8 mouse cellular contexts compared by ENCODE assay signal in genomic region chr5:3344081-3344631, GRCm38 (mm10). TPM values are rescaled to one million over a fixed set of nuclear protein-coding genes. Genes with fewer than 3 reads are reported as not detected.
DNase-seq lines count a peak whose midpoint lies in the region; ATAC-seq and TF ChIP-seq lines count a peak whose summit lies in the region.

No protein-coding gene starts in this region.

- peak overlapping the region; percentile 90 for H3K9ac ChIP-seq in heart, embryonic 12.5 days
- H3K9ac ChIP-seq in kidney, embryonic 16.5 days (replicated peaks; ENCODE audit: low read length) = peak overlapping the region; percentile 78
- H3K9ac ChIP-seq in liver, embryonic 12.5 days = peak overlapping the region; percentile 76

- peaks cover 89% of the 10 kb centered on the region for H3K79me2 ChIP-seq in C2C12 (ENCODE audit: control insufficient read depth, insufficient read depth)
- H3K79me2 ChIP-seq in myocyte (ENCODE audit: control insufficient read depth, insufficient read depth) = peaks cover 53% of the 10 kb centered on the region

- WGBS in heart, embryonic 12.5 days = under 1% methylated on average over 48 of the region's 58 CpGs
- WGBS in kidney, embryonic 16.5 days = under 1% methylated on average over 54 of the region's 58 CpGs
- under 1% methylated on average over 57 of the region's 58 CpGs for WGBS in liver, embryonic 12.5 days (ENCODE audit: insufficient replicate concordance)

- no peaks in the 10 kb centered on the region for H3K27me3 ChIP-seq in C2C12 (ENCODE audit: control insufficient read depth, insufficient read depth, insufficient read length)
- no peaks in the 10 kb centered on the region for H3K27me3 ChIP-seq in heart, embryonic 12.5 days (replicated peaks)
- H3K27me3 ChIP-seq in kidney, embryonic 16.5 days (ENCODE audit: insufficient read depth, low read length) = no peaks in the 10 kb centered on the region
- H3K27me3 ChIP-seq in liver, embryonic 12.5 days (replicated peaks) = peaks cover 12% of the 10 kb centered on the region
- no peaks in the 10 kb centered on the region for H3K27me3 ChIP-seq in myocyte (ENCODE audit: control insufficient read depth, insufficient read depth, insufficient read length)

- ATAC-seq in erythroblast, adult 5-6 weeks (replicated peaks; ENCODE audit: low FRiP score, poor library complexity, severe bottlenecking) = peak; percentile 87
- peak; percentile 73 for ATAC-seq in heart, embryonic 12.5 days (ENCODE audit: insufficient number of reproducible peaks, low FRiP score)
- peak; percentile 78 for ATAC-seq in kidney, embryonic 16.5 days (ENCODE audit: low FRiP score, low TSS enrichment)
- peak; percentile 80 for ATAC-seq in liver, embryonic 12.5 days

- H3ac ChIP-seq in C2C12 (ENCODE audit: control insufficient read depth, insufficient read length, low read depth) (peak overlapping the region; percentile 64), myocyte (ENCODE audit: control insufficient read depth, insufficient read length) (peak overlapping the region; percentile 74)

- H3K27ac ChIP-seq in bone marrow macrophage, adult 2 months (ENCODE audit: insufficient read depth, low read depth, low read length) = peak overlapping the region; percentile 86
- peak overlapping the region; percentile 88 for H3K27ac ChIP-seq in heart, embryonic 12.5 days (ENCODE audit: poor library complexity, severe bottlenecking)
- peak overlapping the region; percentile 74 for H3K27ac ChIP-seq in kidney, embryonic 16.5 days (ENCODE audit: low read length)
- peak overlapping the region; percentile 69 for H3K27ac ChIP-seq in liver, embryonic 12.5 days

- H3K79me3 ChIP-seq in C2C12 (ENCODE audit: low read depth) = peaks cover 71% of the 10 kb centered on the region

- peak; percentile 88 to 94 for DNase-seq in spleen, postnatal 4 days (ENCODE audit: low spot score in 2 of 2)

- peak overlapping the region; percentile 90 for H3K4me2 ChIP-seq in heart, embryonic 12.5 days
- peak overlapping the region; percentile 98 for H3K4me2 ChIP-seq in kidney, embryonic 16.5 days (replicated peaks; ENCODE audit: low read depth, low read length)
- peak overlapping the region; percentile 98 for H3K4me2 ChIP-seq in liver, embryonic 12.5 days
- peak overlapping the region; percentile 84 for H3K4me2 ChIP-seq in myocyte (ENCODE audit: low read depth)

- peaks cover 36% of the 10 kb centered on the region for H3K36me3 ChIP-seq in C2C12 (ENCODE audit: control insufficient read depth, insufficient read depth)
- H3K36me3 ChIP-seq in heart, embryonic 12.5 days = peaks cover 7% of the 10 kb centered on the region; the same call in 1 of the 2 replicates
- peaks cover 4% of the 10 kb centered on the region for H3K36me3 ChIP-seq in kidney, embryonic 16.5 days (ENCODE audit: insufficient read depth, low read length)
- H3K36me3 ChIP-seq in liver, embryonic 12.5 days = peaks cover 23% of the 10 kb centered on the region
- H3K36me3 ChIP-seq in myocyte (ENCODE audit: control insufficient read depth, insufficient read depth) = no peaks in the 10 kb centered on the region

- H3K4me1 ChIP-seq in bone marrow macrophage, adult 2 months (ENCODE audit: control insufficient read depth, insufficient read depth, low read length) = peaks cover 12% of the 10 kb centered on the region
- no peaks in the 10 kb centered on the region for H3K4me1 ChIP-seq in heart, embryonic 12.5 days (replicated peaks)
- H3K4me1 ChIP-seq in kidney, embryonic 16.5 days (ENCODE audit: insufficient read depth, low read length) = 0 out of 2 replicates have a peak, but pooled peaks cover 5% of the 10 kb centered on the region
- H3K4me1 ChIP-seq in liver, embryonic 12.5 days = peaks cover 32% of the 10 kb centered on the region

- TF ChIP-seq POLR2A in bone marrow macrophage, adult 2 months (IDR thresholded peaks at IDR 0.05; ENCODE audit: borderline replicate concordance, low read depth, low read length) = no peak
- TF ChIP-seq POLR2A in myocyte (IDR thresholded peaks at IDR 0.05; ENCODE audit: insufficient read length, low read depth) = peak; percentile 26

- peak overlapping the region; percentile 75 for H3K4me3 ChIP-seq in C2C12 (ENCODE audit: insufficient read depth, poor library complexity, severe bottlenecking)
- peak overlapping the region; percentile 91 for H3K4me3 ChIP-seq in bone marrow macrophage, adult 2 months (ENCODE audit: insufficient read depth, low read length)
- peak overlapping the region; percentile 65 for H3K4me3 ChIP-seq in heart, embryonic 12.5 days
- H3K4me3 ChIP-seq in kidney, embryonic 16.5 days (ENCODE audit: low read length) = peak overlapping the region; percentile 71
- peak overlapping the region; percentile 72 for H3K4me3 ChIP-seq in liver, embryonic 12.5 days
- peak overlapping the region; percentile 99 for H3K4me3 ChIP-seq in myocyte

- no peaks in the 10 kb centered on the region for H3K9me3 ChIP-seq in heart, embryonic 12.5 days (replicated peaks)
- H3K9me3 ChIP-seq in kidney, embryonic 16.5 days (ENCODE audit: low read length) = no peaks in the 10 kb centered on the region
- H3K9me3 ChIP-seq in liver, embryonic 12.5 days (replicated peaks) = no peaks in the 10 kb centered on the region; the same call in 1 of the 2 replicates

- peak; percentile 95 for TF ChIP-seq CTCF in C2C12 (IDR thresholded peaks at IDR 0.05; ENCODE audit: control insufficient read depth, insufficient read depth, insufficient read length)
- TF ChIP-seq CTCF in bone marrow macrophage, adult 2 months (IDR thresholded peaks at IDR 0.05; ENCODE audit: low read depth, low read length) = no peak

TF ChIP-seq in C2C12, 6 proteins besides CTCF, POLR2A, EP300 and RAD21:
- no peak for TF ChIP-seq MYOD1 (IDR thresholded peaks at IDR 0.05; ENCODE audit: control insufficient read depth, insufficient read length, low read depth)
- peak; percentile 69 for TF ChIP-seq MAX (IDR thresholded peaks at IDR 0.05)

TF ChIP-seq in myocyte, 11 proteins besides CTCF, POLR2A, EP300 and RAD21:
- no peak for TF ChIP-seq MAX (IDR thresholded peaks at IDR 0.05; ENCODE audit: low read depth)
- no peak for TF ChIP-seq MYOG (IDR thresholded peaks at IDR 0.05; ENCODE audit: control insufficient read depth in 1 of 3, insufficient read depth in 1 of 3, insufficient read length in 2 of 3, low read depth in 2 of 3)
- no peak for TF ChIP-seq SRF (IDR thresholded peaks at IDR 0.05; ENCODE audit: control insufficient read depth, insufficient read length, low read depth)
- no peak for TF ChIP-seq CEBPB (IDR thresholded peaks at IDR 0.05; ENCODE audit: insufficient read depth, poor library complexity, severe bottlenecking)
- no peak for TF ChIP-seq TCF3 (IDR thresholded peaks at IDR 0.05; ENCODE audit: insufficient read length, low read depth)
- no peak for TF ChIP-seq USF1 (IDR thresholded peaks at IDR 0.05; ENCODE audit: low read depth)
- no peak for TF ChIP-seq MYOD1 (IDR thresholded peaks at IDR 0.05; ENCODE audit: control insufficient read depth in 1 of 3, insufficient read length in 2 of 3, low read depth in 2 of 3)
- TF ChIP-seq E2F4 (IDR thresholded peaks at IDR 0.05; ENCODE audit: insufficient read depth) = no peak
- no peak for TF ChIP-seq REST (IDR thresholded peaks at IDR 0.05; ENCODE audit: insufficient read depth, insufficient read length)
- no peak for TF ChIP-seq TCF12 (IDR thresholded peaks at IDR 0.05; ENCODE audit: insufficient read depth, poor library complexity, severe bottlenecking)
- no peak for TF ChIP-seq POLR2AphosphoS2 (IDR thresholded peaks at IDR 0.05; ENCODE audit: insufficient read length, low read depth)
TF ChIP-seq in myocyte: peak in this region for 0.

RNA-seq across cellular contexts. Expression of gene Cdk6, which starts 2.9 kb away (rescaled TPM):
- polyA plus RNA-seq in C2C12 (2012; fragmentation: generic; extraction: Trizol) (30.9 TPM), myocyte (2012; fragmentation: generic; extraction: Trizol) (8.9 TPM)
- polyA plus RNA-seq in bone marrow macrophage, adult 2 months (2012; ENCODE audit: insufficient read depth, insufficient read length, missing spikeins) = 24.1 and 25.7 TPM in 2 replicates
- 30.5 and 40.5 TPM in 2 replicates for total RNA-seq in erythroblast, adult 5-6 weeks (2015; ENCODE audit: low replicate concordance)
- total RNA-seq in erythroblast, adult 5-6 weeks (2017; ENCODE audit: low replicate concordance) = 16.2 and 21.3 TPM in 2 replicates
- 32.5 and 33.3 TPM in 2 replicates for polyA plus RNA-seq in heart, embryonic 12.5 days (2016; fragmentation: Nextera tagmentation; extraction: Ambion mirVana)
- 16.6 and 21.2 TPM in 2 replicates for polyA plus RNA-seq in kidney, embryonic 16.5 days (2015; fragmentation: Nextera tagmentation; extraction: Ambion mirVana)
- polyA plus RNA-seq in liver, embryonic 12.5 days (2016; fragmentation: Nextera tagmentation; extraction: Ambion mirVana) = 35.1 and 40.1 TPM in 2 replicates

Comparison
In these comparisons a context has a peak if more than half of its experiments do, and no peak if none do; other contexts are left out.
1. Peak in every context shown above with its lines: DNase-seq, ATAC-seq, H3K4me3 ChIP-seq and H3K27ac ChIP-seq.